10 mouse cellular contexts compared by ENCODE assay signal in genomic region chr5:75826283-75827098, GRCm38 (mm10).
DNase-seq lines count a peak whose midpoint lies in the region; ATAC-seq and TF ChIP-seq lines count a peak whose summit lies in the region.
"Had no signal": no experiment of that assay in that cellular context is flagged by ENCODE, and none has a peak within 500 bp of the region (broad histone marks: within the 10 kb centered on the region; RNA-seq: fewer than 3 reads in every experiment).

No protein-coding gene starts in this region.

- ATAC-seq in forebrain, embryonic 11.5 days (replicated peaks; ENCODE audit: low FRiP score) = no peak
- ATAC-seq in forebrain, postnatal 0 days = no peak
- peak; percentile 63; the same call in 1 of the 2 replicates for ATAC-seq in heart, embryonic 15.5 days (replicated peaks; ENCODE audit: insufficient number of reproducible peaks, insufficient read depth, low FRiP score, low read depth)
- peak; percentile 87 for ATAC-seq in lung, postnatal 0 days

- H3K27me3 ChIP-seq in forebrain, embryonic 11.5 days (ENCODE audit: control insufficient read depth, insufficient read depth, low read length) = no peaks in the 10 kb centered on the region
- H3K27me3 ChIP-seq in forebrain, postnatal 0 days (ENCODE audit: insufficient read depth, low read length) = no peaks in the 10 kb centered on the region
- no peaks in the 10 kb centered on the region for H3K27me3 ChIP-seq in heart, embryonic 15.5 days
- no peaks in the 10 kb centered on the region for H3K27me3 ChIP-seq in lung, postnatal 0 days (replicated peaks; ENCODE audit: insufficient read depth, low read length)
- no peaks in the 10 kb centered on the region for H3K27me3 ChIP-seq in hindbrain, embryonic 10.5 days (ENCODE audit: insufficient read depth, poor library complexity, severe bottlenecking)

- peak; percentile 13 for DNase-seq in forebrain, embryonic 11.5 days (ENCODE audit: low spot score)
- DNase-seq in forebrain, postnatal 0 days = no peak
- DNase-seq in adrenal gland, postnatal 14 days = peak; percentile 24
- DNase-seq in lung, postnatal 0 days (ENCODE audit: low spot score) = peak; percentile 60
- DNase-seq in hindbrain, embryonic 10.5 days (ENCODE audit: low spot score) = no peak
- no peak for DNase-seq in adipocyte (ENCODE audit: low spot score)
- DNase-seq in spleen, postnatal 10 days (ENCODE audit: low spot score in 2 of 2) = no peak
- DNase-seq: B cell, adult 2 months had no signal

- H3K4me1 ChIP-seq in forebrain, embryonic 11.5 days (replicated peaks; ENCODE audit: control insufficient read depth, insufficient read depth, low read length) = no peaks in the 10 kb centered on the region
- H3K4me1 ChIP-seq in forebrain, postnatal 0 days (ENCODE audit: insufficient read depth) = no peaks in the 10 kb centered on the region
- peaks cover 18% of the 10 kb centered on the region for H3K4me1 ChIP-seq in heart, embryonic 15.5 days (replicated peaks)
- H3K4me1 ChIP-seq in lung, postnatal 0 days (ENCODE audit: insufficient read depth, low read depth, low read length) = peaks cover 10% of the 10 kb centered on the region; the same call in 1 of the 2 replicates
- H3K4me1 ChIP-seq in hindbrain, embryonic 10.5 days (replicated peaks) = peaks cover 10% of the 10 kb centered on the region

- TF ChIP-seq CTCF in forebrain, postnatal 0 days (IDR thresholded peaks at IDR 0.05; ENCODE audit: low read depth) = no peak
- no peak for TF ChIP-seq CTCF in lung, postnatal 0 days (IDR thresholded peaks at IDR 0.05)

- no peak overlapping the region for H3K4me2 ChIP-seq in forebrain, embryonic 11.5 days (ENCODE audit: low read depth, low read length, severe bottlenecking)
- H3K4me2 ChIP-seq in forebrain, postnatal 0 days (ENCODE audit: low read depth) = no peak overlapping the region
- H3K4me2 ChIP-seq in heart, embryonic 15.5 days = no peak overlapping the region; the same call in 1 of the 2 replicates
- H3K4me2 ChIP-seq in lung, postnatal 0 days (replicated peaks; ENCODE audit: low read depth, low read length) = no peak overlapping the region

- no peak overlapping the region for H3K27ac ChIP-seq in forebrain, embryonic 11.5 days (ENCODE audit: low read depth, low read length)
- H3K27ac ChIP-seq in forebrain, postnatal 0 days (ENCODE audit: low read depth, low read length) = no peak overlapping the region
- H3K27ac ChIP-seq in heart, embryonic 15.5 days = peak overlapping the region; percentile 73
- 0 out of 2 replicates have a peak overlapping the region, but pooled peaks have one; percentile 6 for H3K27ac ChIP-seq in lung, postnatal 0 days (ENCODE audit: low read length)
- H3K27ac ChIP-seq in hindbrain, embryonic 10.5 days = no peak overlapping the region
- H3K27ac ChIP-seq: hindbrain, postnatal 0 days had no signal

- H3K9me3 ChIP-seq in forebrain, embryonic 11.5 days (ENCODE audit: control insufficient read depth, low read length) = no peaks in the 10 kb centered on the region
- H3K9me3 ChIP-seq in forebrain, postnatal 0 days (ENCODE audit: low read length) = no peaks in the 10 kb centered on the region
- no peaks in the 10 kb centered on the region for H3K9me3 ChIP-seq in heart, embryonic 15.5 days (replicated peaks)
- H3K9me3 ChIP-seq in lung, postnatal 0 days (ENCODE audit: low read length) = no peaks in the 10 kb centered on the region
- no peaks in the 10 kb centered on the region for H3K9me3 ChIP-seq in hindbrain, embryonic 10.5 days

- TF ChIP-seq EP300 in lung, postnatal 0 days (IDR thresholded peaks at IDR 0.05) = peak; percentile 84

- H3K4me3 ChIP-seq in forebrain, embryonic 11.5 days (ENCODE audit: low read depth, low read length) = no peak overlapping the region
- H3K4me3 ChIP-seq in forebrain, postnatal 0 days (ENCODE audit: low read depth, low read length) = no peak overlapping the region
- no peak overlapping the region for H3K4me3 ChIP-seq in heart, embryonic 15.5 days
- H3K4me3 ChIP-seq in lung, postnatal 0 days (ENCODE audit: low read depth, low read length) = no peak overlapping the region
- no peak overlapping the region for H3K4me3 ChIP-seq in hindbrain, embryonic 10.5 days

- H3K9ac ChIP-seq in forebrain, embryonic 11.5 days (ENCODE audit: low read length) = no peak overlapping the region
- H3K9ac ChIP-seq in forebrain, postnatal 0 days = no peak overlapping the region
- no peak overlapping the region for H3K9ac ChIP-seq in heart, embryonic 15.5 days
- H3K9ac ChIP-seq in lung, postnatal 0 days (replicated peaks; ENCODE audit: low read depth) = no peak overlapping the region

- no peaks in the 10 kb centered on the region for H3K36me3 ChIP-seq in forebrain, embryonic 11.5 days (ENCODE audit: control insufficient read depth, insufficient read depth, low read length)
- no peaks in the 10 kb centered on the region for H3K36me3 ChIP-seq in forebrain, postnatal 0 days (ENCODE audit: insufficient read depth)
- no peaks in the 10 kb centered on the region for H3K36me3 ChIP-seq in heart, embryonic 15.5 days
- H3K36me3 ChIP-seq in lung, postnatal 0 days (ENCODE audit: insufficient read depth, low read length) = no peaks in the 10 kb centered on the region
- no peaks in the 10 kb centered on the region for H3K36me3 ChIP-seq in hindbrain, embryonic 10.5 days

- WGBS in forebrain, embryonic 11.5 days = 86% methylated on average over 10 of the region's 10 CpGs
- WGBS in forebrain, postnatal 0 days = 85% methylated on average over 10 of the region's 10 CpGs
- 37% methylated on average over 10 of the region's 10 CpGs for WGBS in heart, embryonic 15.5 days
- 22% methylated on average over 10 of the region's 10 CpGs for WGBS in lung, postnatal 0 days
- WGBS in hindbrain, embryonic 10.5 days = 75% methylated on average over 10 of the region's 10 CpGs

Comparison
In these comparisons a context has a peak if more than half of its experiments do, and no peak if none do; other contexts are left out.
1. DNase-seq: peak in forebrain, embryonic 11.5 days (single experiment), adrenal gland, postnatal 14 days (single experiment) and lung, postnatal 0 days (single experiment); none in forebrain, postnatal 0 days (single experiment), hindbrain, embryonic 10.5 days (single experiment), adipocyte (single experiment) and spleen, postnatal 10 days (0 of 2).
2. ATAC-seq: peak in heart, embryonic 15.5 days (single experiment) and lung, postnatal 0 days (single experiment); none in forebrain, embryonic 11.5 days (single experiment) and forebrain, postnatal 0 days (single experiment).
3. H3K27ac ChIP-seq: peak in heart, embryonic 15.5 days (single experiment) and lung, postnatal 0 days (single experiment); none in forebrain, embryonic 11.5 days (single experiment), forebrain, postnatal 0 days (single experiment) and hindbrain, embryonic 10.5 days (single experiment).